Mouse (Mus musculus) A20 (cell line): ENCODE measurements at regions not wholly inside any gene's neighbourhood (a gene's known extent, or its start where the extent isn't known, plus 50 kb on each side); places are given as distances from the start of the nearest gene placed in this dataset.

Source experiments
- DNase-seq: peaks from one replicate; pipeline ENCODE4 v3.0.0-alpha.2; 2011; ENCODE audit warnings: low read depth, low spot score

GRCm38 (mm10) chr5:51841763-51842162, 274.2 kb upstream of the Ppargc1a start:
- no peak for DNase-seq

GRCm38 (mm10) chr5:51840638-51841329, 273.3 kb upstream of the Ppargc1a start:
- DNase-seq: no peak

GRCm38 (mm10) chr5:51839292-51839691, 271.8 kb upstream of the Ppargc1a start:
- DNase-seq: no peak

GRCm38 (mm10) chr5:51830551-51830950, 263.0 kb upstream of the Ppargc1a start:
- DNase-seq: no peak

- no peak for DNase-seq
These were observed 262.5 kb upstream of the Ppargc1a start for GRCm38 (mm10) chr5:51830015-51830414.

- no peak for DNase-seq
These were observed 262.1 kb upstream of the Ppargc1a start for GRCm38 (mm10) chr5:51829606-51830005.

- no peak for DNase-seq
These were observed 261.5 kb upstream of the Ppargc1a start for GRCm38 (mm10) chr5:51829020-51829419.

- no peak for DNase-seq
These were observed 258.7 kb upstream of the Ppargc1a start for GRCm38 (mm10) chr5:51826269-51826668.

- DNase-seq: no peak
These were observed 258.1 kb upstream of the Ppargc1a start for GRCm38 (mm10) chr5:51825584-51826088.

- no peak for DNase-seq
These were observed 257.2 kb upstream of the Ppargc1a start for GRCm38 (mm10) chr5:51824731-51825130.

- DNase-seq: no peak
These were observed 256.1 kb upstream of the Ppargc1a start for GRCm38 (mm10) chr5:51823657-51824056.

- DNase-seq: no peak
These were observed 248.7 kb upstream of the Ppargc1a start for GRCm38 (mm10) chr5:51816258-51816657.

- no peak for DNase-seq
These were observed 244.2 kb upstream of the Ppargc1a start for GRCm38 (mm10) chr5:51811728-51812127.

GRCm38 (mm10) chr5:51801486-51801885, 234.0 kb upstream of the Ppargc1a start:
- no peak for DNase-seq

- DNase-seq: no peak
These were observed 232.0 kb upstream of the Ppargc1a start for GRCm38 (mm10) chr5:51799371-51800035.

GRCm38 (mm10) chr5:51794097-51794496, 226.6 kb upstream of the Ppargc1a start:
- DNase-seq: no peak

GRCm38 (mm10) chr5:51792950-51793349, 225.4 kb upstream of the Ppargc1a start:
- DNase-seq: no peak

GRCm38 (mm10) chr5:51788768-51789167, 221.2 kb upstream of the Ppargc1a start:
- DNase-seq: no peak

GRCm38 (mm10) chr5:51783523-51783922, 216.0 kb upstream of the Ppargc1a start:
- DNase-seq: no peak

GRCm38 (mm10) chr5:51783099-51783498, 215.6 kb upstream of the Ppargc1a start:
- no peak for DNase-seq

GRCm38 (mm10) chr5:51775502-51776145, 208.1 kb upstream of the Ppargc1a start:
- no peak for DNase-seq

- DNase-seq: no peak
These were observed 204.1 kb upstream of the Ppargc1a start for GRCm38 (mm10) chr5:51771655-51772054.

- DNase-seq: no peak
These were observed 198.6 kb upstream of the Ppargc1a start for GRCm38 (mm10) chr5:51766111-51766510.
